Mouse (Mus musculus): ENCODE data around the gene Rnf11.

Rnf11 gene

DNA sequence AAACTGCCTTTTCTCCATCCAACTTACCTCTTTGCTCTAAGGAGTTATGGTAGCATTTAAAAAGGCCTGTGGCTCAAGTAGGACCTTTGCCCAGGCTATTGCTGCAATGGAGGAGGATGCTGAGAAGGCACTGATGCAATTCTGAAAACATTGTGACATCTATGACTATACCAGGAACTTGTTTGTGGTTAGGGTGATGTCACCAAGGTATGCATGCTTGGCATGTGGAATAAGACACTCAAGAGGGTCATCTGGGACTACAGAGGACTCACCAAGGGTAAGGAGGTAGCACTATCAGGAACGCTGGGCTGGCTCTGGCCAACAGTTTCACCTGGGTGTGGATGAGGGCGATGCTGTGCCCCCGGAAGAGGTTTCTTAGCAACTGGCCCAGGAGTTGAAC is at the start of gene Rnf11:
Rnf11 (minus strand) TSS at position 108 of the 400 bp plus-strand sequence.
- no peak for DNase-seq (ENCODE audit: low spot score in 2 of 2)

DNA sequence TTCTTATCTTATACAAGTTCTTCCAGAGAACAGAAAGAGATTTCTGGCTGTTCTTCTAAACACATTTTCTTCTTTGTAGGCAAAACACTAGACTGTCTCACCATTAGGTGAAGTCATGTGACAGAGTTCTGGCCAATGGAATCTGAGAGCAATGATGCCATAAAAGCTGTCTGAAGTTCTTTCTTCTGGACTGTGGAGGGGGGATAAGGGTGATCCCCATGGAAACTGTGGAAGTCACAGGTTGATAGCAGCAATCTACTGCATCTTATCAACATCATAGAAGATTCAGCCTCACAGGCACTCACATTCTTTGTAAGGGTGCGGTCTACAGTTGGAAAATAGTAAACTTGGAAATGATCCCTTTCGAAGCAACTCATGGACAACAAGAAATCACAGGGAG is 46.6 kb upstream of the Rnf11 start, which contains the start of gene 4930522H14Rik:
4930522H14Rik (minus strand) TSS at position 187 of the 400 bp plus-strand sequence.
- no peak for DNase-seq (ENCODE audit: low spot score in 2 of 2)

DNA sequence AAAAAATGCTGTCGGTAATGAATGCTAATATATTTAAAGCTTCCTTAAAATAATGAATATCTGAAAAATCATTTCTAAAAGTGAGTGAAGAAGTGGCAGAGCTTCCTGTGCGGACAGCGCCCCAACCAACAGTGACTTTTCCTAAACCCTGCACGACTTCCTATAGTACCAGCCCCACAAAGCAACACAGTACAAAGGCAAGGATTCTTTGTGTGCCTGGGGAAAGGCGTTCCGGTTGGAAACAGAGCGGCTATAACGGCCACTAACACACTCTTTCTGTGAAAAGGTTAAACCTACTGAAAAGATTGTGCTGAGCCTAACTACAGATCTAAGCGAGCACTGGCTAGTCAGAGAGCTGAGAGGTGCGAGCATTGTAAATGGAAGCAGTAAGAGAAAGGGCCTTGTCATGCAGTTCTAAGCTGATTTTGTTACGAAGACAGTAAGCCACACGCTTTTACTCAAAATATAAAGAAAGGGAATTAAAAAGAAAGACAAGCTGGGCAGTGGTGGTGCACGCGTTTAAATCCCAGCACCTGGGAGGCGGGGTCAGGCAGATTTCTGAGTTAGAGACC is 45.8 kb upstream of the Rnf11 start:
- no peak for DNase-seq (ENCODE audit: low spot score in 2 of 2)

DNA sequence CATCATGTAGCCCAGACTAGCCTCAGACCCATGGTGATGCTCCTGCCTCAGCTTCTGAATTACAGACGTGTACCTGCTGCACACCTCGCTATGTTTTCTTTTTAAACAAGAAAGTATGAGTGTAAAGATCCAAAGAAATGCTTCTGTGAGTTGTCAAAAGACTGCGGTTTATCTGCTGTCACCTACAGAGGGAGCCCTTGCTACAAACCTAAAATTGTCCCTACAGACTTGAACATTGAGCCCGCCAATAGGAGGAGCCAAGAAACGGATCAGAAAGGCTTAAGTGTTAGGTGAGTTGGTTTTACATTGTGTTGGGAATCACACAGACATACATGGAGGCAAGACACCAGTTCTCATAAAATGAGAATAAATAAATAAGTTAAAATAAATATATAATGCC is 20.4 kb upstream of the Rnf11 start:
- no peak for DNase-seq (ENCODE audit: low spot score in 2 of 2)

DNA sequence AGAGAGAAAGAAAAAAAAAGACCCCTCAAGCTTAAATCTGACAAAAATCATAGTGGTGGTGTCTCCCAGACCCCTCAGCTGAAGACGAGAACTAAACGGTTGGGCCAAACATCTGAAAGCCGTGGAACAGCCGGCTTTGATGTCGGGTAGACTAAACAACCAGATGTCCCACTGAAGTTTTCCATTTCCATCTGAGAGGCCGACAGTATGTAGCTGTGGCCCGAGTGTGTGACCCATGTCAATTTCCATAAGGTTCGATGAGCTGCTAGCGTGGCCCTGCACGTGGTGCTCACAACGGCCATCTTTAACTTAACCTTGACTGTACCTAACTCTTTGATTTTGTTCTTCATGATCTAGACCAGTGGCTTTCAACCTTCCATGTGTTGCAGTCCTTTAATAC is 13.9 kb upstream of the Rnf11 start:
- DNase-seq (ENCODE audit: low spot score in 2 of 2) = no peak

DNA sequence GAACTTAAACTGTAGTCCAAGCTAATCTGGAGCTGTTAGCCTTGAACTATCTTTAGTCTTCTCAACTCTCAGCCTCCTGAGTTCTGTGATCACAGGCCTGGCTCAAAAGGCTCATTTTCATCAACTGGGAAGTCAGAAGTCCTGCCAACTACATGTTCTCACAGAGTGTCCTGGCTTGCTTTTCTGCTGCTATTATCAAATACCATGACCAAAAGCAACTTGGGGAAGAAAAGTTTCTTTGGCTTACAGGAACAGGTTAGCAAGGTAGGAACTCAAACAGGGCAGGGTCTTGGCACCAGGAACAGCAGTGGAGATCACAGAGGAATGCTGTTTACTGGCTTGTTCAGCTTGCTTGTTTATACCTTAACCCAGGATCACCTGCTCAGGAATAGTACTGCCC is 9.1 kb upstream of the Rnf11 start:
- DNase-seq (ENCODE audit: low spot score in 2 of 2) = no peak

DNA sequence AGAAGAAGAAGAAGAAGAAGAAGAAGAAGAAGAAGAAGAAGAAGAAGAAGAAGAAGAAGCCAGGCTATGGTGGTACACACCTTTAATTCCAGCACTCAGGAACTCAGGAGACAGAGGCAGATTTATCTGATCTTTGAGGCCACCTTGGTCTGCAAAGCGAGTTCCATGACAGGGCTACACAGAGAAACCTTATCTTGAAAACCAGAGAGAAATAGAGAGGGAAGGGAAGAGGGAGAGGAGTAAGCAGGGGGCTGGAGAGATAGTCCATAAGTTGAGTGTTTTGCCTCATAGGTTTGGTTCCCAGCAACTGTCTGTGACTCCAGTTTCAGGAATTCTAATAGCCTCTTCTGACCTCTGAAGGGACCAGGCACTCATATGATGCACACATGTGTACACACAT is 4.3 kb upstream of the Rnf11 start:
- no peak for DNase-seq (ENCODE audit: low spot score in 2 of 2)

DNA sequence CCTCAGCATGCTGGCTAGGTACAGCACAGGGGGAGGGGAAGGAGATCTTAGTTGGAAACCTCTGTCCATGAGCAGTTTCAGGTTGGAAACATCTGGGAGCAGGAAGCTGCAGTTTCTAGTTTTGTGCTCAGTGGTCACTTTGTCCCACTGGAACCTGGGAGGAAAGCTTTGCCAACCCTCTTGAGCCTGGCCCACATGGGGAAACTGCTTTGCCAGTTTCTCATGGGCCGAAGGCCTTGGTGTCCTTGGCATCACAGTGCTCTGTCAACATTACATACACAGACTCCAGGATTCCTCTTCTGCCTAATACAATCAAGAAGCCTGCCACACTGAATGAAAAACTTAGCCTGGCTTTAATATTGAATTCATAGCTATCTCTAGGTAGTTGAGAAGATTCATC is 1.8 kb downstream of the Rnf11 start:
- no peak for DNase-seq (ENCODE audit: low spot score in 2 of 2)

DNA sequence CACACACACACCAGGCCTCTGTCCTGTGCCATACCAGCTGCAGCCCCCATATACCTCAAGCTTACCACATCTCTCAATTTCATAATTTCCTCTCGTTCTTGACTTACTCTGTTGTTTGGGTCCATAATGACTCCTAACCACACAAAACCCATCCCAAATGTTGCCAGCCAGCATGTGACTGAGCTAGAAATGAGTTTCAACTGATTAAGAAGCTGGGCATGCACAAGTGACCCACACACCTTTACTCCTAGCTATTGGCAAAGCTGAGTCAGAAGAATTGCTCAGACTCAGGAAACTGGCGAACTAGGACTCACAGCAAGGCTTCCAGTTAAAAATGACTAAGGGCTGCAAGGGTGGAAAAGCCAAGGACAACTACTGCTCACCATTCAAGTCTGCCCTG is 3.1 kb downstream of the Rnf11 start:
- DNase-seq (ENCODE audit: low spot score in 2 of 2) = no peak

DNA sequence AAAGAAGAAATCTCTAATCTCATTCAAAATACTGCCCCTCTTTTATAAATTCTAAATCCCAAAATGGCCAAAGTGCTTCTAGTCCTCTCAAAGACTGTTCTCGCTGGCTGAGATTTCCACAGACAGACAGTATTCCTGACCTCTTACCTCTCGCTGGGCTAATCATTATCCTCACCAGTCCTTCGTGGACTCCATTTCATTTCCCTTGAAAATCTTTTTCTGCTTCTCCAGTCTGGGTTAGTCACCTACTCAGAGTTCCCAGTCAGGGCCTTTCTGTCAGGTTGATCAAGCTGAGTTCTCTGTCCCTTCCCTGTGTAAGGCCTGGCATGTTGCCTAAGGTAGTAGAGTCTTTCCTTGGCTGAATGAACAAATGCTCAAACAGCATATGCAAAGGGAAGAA is 7.1 kb downstream of the Rnf11 start:
- DNase-seq (ENCODE audit: low spot score in 2 of 2) = no peak

DNA sequence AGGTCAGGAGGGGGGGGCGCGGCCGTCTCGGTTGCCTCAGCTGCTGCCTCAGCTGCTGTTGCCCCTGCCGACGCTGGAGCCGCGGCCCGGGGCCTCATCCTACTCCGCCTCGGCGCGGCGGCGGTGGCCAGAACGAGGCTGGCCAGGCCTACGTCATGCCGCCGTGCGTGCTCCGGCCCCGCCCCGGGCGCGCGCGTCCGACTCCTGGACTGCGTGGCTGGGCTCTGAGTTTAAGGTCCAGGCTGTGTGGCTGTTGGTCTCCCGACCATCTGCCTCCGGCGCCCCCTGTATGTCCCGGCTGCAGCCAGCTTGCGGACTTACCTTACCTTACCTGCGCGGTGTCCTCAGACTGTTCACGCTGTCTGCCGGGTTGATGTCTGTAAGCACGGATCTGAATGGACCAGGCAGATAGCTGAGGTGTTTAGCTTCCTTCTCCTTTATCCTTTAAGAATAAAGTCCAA is 7.9 kb downstream of the Rnf11 start:
- DNase-seq (ENCODE audit: low spot score in 2 of 2) = peak; percentile 89 to 92

DNA sequence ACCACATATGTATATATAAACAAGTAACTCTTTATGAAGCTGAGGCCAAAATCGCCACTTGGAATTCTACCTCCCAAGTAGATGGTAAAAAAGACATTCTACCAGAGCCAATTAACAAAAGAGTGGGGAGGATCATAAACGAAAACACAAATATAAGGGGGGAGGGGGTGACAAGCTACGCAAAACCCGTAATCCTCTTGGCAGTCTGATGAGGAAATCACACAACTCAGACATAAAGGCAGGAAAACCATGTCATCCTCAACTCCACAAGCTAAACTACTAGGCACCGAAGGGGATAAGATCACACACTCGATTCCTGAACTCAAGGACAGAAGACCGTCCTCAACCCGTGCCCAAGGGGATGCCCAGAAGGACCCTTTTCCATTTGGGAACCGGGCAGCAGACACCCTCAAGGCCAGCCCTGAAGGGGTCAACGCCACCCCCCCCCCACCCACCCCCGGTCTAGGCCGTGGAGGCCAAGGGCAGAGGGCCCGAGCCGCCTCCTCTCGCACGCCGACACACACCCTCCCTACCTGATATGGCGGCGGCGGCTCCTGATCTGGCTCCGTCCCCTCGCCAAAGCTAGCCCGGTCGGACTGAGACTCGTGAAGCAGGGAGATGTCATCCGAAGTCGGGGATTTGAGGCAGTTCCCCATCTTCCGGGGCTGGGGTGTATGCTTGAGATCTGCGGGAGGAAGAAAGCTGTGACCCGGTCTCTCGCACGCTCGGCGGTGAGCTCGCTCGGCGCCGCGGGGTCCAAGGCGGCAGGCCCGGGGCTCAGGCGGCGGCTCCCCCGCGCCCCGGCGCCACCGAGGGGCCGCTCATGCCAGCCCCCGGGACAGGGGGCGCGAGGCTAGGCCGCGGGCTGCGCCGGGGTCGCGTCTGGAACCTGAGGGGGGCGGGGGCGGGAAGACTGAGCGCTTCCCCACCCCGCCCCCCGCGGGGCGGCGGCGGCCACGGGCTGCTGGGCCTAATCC is 8.7 kb downstream of the Rnf11 start:
- DNase-seq (ENCODE audit: low spot score in 2 of 2) = peak; percentile 34 to 63

DNA sequence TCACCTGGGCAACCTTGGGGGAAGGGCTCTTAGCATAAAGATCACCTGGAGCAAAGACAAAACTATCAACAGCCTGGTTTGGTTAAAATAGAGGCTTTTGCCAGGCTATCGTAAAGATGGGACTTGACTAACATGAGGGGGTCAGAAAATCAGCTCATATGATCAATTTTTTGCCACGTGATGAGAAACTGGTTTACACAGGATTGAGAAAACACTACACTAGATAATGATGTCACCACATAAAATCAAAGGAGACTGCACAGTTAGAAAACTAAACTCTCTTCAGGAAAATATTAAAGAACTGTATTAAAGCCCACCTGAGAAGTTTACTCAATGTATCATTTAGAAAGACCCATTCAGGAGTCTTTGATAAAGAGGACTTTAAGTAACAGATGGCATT is 9.4 kb downstream of the Rnf11 start:
- no peak for DNase-seq (ENCODE audit: low spot score in 2 of 2)

DNA sequence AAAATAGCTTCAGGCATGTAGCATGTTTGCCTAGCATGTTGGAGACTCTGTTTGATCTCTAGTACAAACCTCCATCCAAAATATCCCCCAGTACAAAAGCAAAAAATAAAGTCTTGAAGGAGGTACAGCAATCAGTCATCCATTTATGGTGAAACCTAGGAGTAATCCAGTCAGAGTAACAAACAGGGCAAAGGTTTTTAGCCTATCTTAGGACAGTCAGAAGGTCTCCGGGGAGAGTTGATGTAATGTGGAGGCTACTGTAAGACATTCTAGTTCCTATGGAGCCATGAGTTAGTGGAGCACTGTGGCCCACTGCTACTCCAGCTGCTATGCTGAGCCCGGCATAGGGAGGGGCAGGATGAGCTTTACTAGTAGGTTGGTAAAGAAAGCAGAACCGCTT is 12.0 kb downstream of the Rnf11 start:
- DNase-seq (ENCODE audit: low spot score in 2 of 2) = no peak

DNA sequence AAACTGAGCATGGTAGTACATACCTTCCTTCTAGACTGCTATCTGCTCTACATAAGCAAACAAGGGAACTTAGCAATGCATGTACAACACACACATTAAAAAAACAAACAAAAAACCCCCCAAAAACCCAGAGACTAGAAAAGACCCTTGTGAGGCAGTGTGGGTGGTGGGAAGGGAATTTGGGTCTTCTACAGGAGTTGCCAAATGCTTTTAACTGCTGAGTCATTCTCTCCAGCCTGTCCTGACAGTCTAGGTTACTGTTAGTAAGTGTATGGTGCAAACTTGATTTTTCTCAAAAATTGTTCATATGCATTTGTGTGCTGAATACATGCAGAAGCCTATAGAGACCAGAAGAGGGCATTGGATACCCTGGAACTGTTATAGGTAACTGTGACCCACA is 12.9 kb downstream of the Rnf11 start:
- no peak for DNase-seq (ENCODE audit: low spot score in 2 of 2)

DNA sequence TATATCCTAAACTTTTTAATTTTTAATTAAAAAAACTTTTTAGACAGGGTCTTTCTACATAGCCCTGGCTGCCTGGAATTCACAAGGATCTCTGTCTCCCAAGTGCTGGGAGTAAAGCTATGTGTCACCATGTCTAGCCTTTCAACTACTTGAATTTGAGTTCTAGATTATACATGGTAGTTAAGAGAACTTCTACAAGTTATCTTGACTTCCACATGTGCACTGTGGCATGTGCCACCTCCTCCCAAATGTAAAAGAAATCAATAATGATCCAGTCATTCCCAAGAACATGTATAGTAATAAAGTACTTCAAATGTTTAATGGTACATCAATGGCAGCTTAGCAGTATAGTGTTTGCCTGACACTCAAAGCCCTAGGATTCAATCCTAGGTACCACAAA is 16.8 kb downstream of the Rnf11 start:
- DNase-seq (ENCODE audit: low spot score in 2 of 2) = no peak

DNA sequence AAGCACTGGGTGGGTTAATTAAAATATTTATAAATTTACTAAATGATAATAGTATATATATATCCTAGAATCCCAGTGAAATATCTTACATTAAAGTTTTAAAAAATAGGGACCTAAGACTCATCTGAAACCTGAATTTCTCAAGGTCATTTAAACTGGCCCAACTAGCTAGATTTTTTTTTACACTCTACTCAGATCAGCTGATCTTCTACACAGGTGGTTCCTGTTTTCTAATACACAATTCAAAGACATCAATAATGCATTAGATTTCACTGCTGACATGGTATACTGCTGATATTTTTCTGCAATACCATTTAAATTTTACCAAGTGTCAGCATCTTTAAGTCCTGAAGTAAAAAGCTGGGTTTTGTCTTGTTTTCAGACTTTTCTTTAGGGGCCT is 20.6 kb downstream of the Rnf11 start:
- no peak for DNase-seq (ENCODE audit: low spot score in 2 of 2)

DNA sequence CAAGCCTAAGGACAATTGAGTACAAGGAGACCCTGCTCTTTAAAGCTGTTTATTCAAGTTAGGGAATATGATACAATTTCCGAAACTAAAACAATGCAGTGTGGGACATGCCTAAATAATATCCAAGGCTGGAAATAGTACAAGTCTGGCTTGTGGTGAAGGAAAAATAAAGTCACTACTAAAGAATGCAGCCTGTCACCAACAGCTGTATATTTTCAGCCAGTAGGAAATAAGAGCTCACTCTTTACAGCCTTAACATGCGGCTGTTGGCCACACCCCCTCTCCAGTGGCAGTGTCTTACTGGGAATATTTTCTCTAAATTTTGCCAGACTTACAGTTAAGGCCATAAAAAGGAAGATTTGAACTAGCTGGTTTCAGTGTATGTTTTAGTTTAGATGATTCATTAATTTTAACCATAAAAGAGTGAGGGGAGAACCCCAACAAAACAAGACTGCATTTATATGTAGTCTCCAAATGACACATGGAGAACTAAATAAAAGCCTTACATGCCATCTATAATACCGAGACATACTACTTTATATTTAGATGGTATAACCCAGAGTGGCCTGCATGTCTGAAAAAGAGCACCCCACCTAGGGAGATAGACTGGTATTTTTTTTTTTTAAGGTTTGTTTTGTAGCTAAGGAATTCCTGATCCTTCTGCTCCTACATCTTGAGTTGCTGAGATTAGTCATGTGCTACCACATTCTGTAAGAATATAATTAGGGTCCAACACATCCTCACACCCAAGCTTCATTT is 23.9 kb downstream of the Rnf11 start:
- no peak for DNase-seq (ENCODE audit: low spot score in 2 of 2)

DNA sequence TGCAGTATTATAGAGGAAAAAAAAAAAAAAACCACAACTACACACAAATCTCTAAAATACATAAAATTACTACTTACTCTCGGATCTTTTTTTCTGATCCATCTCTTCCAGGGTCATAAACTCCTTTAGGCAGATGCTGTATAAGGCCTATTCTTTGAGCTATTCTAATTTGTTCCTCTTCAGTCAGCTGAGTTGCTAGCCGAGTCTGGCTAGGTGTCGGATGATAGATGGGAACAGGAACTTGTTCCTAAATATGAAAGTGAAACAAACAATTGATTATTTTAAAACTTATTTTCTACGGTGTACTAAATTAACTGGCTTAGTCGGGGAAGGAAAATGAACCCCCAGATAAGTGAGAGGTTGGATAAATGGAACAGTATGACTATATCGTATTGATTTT is 27.7 kb downstream of the Rnf11 start:
- no peak for DNase-seq (ENCODE audit: low spot score in 2 of 2)

DNA sequence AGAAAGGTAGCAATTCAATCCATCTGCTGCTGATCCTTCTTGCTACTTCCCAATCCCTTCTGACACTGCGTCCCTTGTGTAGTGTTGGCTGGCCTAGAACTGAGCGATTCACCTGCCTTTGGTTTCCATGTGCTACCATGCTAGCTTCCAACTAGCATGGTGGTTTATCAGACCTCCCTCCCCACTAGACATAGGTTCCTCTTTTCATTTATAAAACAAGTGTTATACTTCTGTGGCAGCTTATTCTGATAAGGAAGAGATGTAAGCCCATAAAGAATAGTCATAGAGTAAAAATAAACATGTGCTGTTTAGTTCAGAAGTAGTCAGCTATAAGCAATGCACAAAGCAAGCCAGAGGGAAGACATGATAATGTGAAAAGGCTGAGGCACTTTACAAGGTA is 36.0 kb downstream of the Rnf11 start:
- no peak for DNase-seq (ENCODE audit: low spot score in 2 of 2)

DNA sequence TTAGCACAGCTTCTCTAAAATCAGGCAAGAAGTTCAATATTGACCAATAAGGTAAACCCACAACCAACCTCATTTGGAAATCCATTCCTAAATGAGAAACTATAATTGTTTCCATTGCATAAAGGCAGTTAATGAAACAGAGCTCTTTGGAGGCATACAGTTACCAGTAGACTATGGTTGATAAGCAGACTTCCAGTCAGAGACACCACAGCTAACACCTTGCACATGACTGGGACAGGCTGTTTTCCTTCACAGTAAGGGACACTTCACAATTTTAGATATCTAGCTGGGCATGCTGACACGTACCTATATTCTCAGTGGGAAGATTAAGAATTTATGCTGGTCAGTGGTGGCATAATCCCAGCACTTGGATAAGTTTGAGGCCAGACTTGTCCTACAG is 38.6 kb downstream of the Rnf11 start:
- DNase-seq (ENCODE audit: low spot score in 2 of 2) = no peak

DNA sequence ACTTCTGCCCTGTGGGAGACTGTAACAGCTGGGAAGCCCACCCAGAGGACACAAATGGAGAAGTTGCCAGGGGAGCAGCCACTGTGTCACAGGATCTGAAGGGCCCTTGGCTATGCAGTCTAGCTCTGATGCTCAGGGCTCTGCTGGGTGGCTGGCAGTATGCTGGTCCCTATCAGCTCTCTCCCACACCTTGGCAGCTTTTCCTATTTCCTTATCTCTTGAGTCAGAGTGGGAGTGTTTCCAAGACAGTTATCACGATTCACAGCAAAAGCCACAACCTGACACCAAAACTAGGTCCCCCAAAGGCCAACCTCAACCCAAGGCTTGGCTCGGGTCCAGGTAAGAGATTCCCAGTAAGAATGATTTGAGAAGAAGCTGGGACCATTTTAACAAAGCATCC is 39.1 kb downstream of the Rnf11 start:
- no peak for DNase-seq (ENCODE audit: low spot score in 2 of 2)

Data from urinary bladder, postnatal 4 days (tissue).